Mouse (Mus musculus): ENCODE results near the gene Vrk1. TPM values are rescaled to one million over a fixed set of nuclear protein-coding genes. Genes with fewer than 3 reads are reported as not detected.
A peak's percentile ranks its signal among the peaks of the same experiment; 100 is the strongest.

The Vrk1 gene
- total RNA-seq, 4 experiments from 2014 or later, result 6.9 to 9.5 (median 8.2) TPM

DNA sequence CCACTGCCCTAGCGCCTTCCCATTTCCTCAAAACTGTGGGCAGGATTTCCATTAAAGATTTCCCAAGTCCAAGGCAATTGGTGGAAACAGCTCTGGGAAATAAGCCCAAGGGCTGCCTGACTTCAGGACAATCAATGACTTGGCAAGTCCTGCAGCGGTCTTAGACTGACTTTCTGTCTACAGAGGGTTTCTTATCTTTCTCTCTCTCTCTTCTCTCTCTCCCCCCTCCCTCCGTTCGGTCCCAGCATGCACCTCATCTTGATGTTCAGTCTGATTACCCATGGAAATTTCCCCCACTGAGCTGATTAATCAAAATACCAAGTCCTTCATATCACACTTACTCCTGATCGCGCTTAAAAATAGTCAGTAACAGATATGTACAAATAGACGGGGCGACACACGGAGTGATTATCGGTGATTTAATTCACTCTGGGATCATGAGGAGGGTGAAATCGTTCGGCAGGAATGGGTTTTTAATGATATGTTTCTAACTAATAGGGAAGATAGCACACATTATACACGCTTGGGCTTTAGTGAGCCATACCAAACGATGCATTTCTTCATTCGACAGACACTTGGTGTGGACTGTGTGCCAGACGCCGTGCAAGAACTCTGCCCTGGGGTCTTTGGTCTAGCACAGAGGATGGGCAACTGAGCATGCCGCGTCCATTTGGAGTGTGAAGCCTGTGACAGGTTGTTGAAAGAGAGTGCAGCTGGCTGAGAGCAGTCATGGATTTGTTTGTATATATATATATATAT, 12.8 kb upstream of the Vrk1 start:
- DNase-seq (ENCODE audit: low spot score), result no peak

DNA sequence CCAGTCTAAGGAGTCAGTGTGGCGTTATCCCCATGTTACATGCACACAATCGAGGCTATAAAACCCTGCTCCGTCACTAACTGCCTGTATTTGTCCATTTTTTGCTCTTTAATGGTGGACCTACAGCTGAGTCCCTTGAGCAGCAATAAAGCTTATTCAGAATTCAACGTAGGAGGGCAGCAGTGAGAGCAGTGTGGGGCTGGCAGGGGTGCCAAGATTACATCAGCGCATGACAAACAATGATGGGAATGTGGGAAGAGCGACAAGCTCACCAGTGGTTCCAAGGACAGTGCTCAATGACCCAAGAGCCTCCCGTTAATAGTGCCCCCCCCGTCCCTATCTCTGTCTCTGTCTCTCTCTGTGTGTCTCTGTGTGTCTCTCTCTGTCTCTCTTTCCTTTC, 8.3 kb upstream of the Vrk1 start:
- DNase-seq (ENCODE audit: low spot score), result no peak

DNA sequence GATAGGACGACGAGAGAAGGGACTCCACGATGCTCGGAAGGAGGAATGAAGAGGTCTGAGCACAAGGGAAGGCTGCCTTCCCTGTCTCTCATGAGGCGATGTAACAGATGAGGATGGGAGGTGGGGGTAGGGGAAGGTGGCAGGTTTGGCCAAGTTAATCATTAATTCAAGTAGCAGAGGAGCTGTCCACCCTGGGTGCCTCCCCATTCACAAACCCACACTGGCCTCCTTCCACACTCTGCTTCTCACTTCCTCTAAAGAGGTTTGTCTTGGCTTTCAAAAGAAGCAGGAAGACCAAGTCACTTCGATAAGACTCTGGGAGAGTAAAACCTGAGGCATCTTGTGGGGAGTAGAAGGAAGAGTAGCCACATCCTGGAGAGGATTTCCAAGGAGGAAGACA, 5.3 kb upstream of the Vrk1 start:
- no peak for DNase-seq (ENCODE audit: low spot score)

DNA sequence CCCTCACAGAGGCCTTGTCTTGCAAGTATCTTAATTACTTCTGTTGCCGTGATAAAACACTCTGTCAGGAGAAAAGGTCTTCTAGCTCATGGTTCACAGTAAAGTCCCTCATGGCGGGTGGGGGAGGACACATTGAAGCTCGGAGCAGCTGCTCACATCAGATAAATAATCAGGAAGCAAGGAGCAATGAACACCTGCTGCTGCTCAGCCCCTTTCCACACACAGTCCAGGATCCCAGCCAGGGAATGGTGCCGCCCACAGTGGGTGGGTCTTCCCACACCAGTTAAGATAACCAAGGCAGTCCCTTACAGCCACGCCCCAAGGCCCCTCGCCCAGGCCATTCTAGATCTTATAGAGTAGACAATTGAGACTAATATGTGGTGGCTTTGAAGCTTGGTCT, 3.8 kb upstream of the Vrk1 start:
- no peak for DNase-seq (ENCODE audit: low spot score)

DNA sequence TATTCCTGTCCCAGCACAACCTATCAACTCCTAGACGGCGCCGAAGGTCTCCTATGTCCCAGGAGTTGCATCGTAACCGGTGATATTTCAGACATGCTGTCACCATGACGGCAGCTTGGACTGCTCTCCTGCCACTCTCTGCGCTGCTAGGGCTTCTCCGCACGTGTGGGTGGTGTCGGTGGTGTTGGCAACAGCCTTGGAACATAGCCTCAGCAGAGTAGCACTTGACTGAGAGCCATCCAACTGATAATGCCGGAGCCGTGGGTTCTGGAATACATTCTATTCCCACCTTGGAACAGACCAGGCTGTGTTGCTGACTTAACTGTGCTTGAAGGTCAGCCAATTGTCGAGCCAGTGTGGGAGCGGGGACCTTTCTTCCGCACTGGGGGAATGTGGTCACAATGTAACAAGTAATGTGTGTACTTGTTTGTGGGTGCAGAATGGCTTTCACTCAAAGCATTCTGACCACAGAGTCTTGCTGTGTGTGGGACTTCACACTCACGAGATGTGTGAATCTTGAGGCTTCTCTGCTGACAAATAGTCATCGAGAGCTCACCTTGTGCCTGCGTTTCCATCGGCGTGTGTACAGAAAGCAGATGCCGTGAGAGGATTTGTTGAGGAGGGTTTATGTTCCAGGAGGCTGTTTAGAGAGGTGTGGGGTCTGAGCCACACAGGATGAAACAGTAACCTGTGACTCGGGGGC, 1.5 kb upstream of the Vrk1 start:
- peak; percentile 64 for DNase-seq (ENCODE audit: low spot score)

DNA sequence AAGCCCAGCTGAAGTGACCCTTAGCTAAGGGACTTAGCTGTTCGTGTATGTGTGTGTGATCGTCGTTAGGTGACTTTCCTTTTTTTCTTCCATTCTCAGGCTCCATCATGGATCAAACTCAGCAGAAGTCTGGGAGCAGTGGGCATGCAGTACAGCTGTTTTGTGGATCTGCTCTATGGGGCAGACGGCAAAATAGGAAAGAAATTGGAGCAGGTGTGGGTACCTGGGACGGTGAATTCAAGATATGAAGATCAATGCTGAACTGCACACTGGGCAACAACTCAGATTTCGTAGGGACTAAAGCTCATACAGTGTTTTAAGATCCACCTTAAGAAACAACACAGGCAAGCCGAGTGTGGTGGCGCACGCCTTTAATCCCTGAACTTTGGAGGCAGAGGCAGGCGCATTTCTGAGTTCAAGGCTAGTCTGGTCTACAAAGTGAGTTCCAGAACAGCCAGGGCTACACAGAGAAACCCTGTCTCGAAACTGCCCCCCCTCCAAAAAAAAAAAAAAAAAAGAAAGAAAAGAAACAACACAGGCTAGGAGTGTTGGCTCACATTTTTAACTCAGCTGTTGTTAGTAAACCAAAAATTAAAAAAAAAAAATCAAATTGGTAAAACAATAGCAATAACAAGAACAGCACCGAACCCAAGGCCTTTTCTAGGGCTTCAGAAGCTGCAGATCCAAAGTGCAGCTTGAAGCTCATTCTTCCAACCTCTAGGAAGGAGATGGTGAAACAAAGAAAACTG, 732 bp upstream of the Vrk1 start:
- no peak for DNase-seq (ENCODE audit: low spot score)

DNA sequence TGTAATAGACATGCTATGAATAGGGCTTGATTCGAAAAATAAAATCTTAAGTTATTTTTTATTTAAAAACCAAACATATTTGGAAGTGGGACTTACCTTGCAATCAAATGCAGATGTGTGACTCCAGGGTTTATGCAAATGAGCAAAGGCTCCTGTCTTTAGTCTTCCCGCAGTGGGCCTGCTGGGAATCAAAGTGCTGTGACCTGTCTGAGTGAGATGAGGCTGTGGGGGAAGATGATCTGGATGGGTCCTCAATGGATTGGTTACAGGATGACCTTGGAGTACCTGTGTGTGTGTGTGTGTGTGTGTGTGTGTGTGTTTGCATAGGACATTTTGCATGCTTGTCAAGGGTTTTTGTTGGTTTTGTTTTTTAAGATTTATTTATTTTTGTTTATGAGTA, 2.1 kb downstream of the Vrk1 start:
- DNase-seq (ENCODE audit: low spot score), result no peak

DNA sequence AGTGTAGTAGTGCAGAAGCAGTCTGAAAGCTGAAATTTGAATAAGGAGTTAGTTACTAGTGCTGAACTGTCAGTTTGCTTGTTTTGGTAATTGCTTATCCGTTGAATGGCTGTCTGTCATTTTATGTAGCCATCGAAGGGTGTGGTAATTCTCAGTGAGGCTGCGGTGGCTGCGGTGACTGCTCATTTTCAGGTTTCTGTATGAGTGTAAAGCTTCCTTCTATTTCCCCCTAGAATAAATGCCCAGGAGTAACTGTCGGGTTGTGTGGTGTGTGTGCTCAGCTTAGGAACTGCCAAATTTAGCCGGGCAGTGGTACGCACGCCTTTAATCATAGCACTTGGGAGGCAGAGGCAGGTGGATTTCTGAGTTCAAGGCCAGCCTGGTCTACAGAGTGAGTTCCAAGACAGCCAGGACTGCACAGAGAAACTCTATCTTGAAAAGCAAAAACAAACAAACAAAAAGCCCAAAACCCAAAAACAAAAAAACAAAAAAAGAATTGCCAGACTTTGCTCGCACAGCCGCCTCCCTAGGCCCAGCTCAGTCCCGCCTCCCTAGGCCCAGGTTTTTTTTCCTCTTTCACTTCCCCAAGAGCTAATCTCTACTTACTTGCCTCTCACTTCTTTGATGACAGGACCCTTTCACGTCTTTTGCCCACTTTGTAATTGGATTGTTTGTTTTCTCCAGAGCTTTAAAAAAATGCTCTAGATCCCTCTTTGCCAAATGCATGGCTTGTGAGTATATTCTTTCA, 6.4 kb downstream of the Vrk1 start:
- DNase-seq (ENCODE audit: low spot score), result no peak

DNA sequence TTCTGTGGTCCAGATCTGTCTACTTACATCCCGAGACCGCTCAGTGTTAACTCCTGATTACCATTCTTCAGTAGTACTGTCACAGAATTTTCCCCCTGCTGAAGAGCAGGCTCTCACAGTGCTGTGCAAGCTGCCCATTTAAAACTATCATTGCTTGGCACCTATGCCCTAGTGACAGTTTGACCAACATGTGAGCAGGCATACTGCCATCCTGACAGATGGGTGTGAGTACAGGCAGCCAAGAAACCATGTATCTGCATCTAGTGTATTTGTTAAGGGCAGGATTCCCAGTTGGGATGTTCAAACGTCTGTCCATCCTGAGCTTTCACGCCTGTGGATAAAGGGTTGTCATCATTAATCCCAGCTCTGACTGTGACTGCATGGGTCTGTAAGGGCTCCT, 10.0 kb downstream of the Vrk1 start:
- peak; percentile 24 for DNase-seq (ENCODE audit: low spot score)

DNA sequence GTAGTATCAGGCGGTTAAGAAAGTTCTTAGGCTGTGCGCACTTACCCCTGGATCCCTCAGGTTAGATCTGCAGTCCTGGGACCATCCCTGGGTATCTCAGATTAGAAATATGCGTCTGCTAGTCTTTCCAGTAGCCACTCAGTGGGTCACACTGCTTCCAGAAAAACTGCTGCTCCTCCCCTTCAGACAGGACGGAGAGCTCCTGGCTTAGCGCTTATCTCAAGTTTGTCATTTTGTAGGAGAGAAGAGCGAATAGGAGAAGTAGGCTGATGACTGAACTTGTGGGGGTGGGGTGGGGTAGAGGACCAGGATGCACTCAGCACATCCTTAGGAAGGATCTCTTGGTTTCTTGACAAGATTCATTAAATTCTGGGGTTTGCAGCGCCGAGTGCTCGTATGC, 13.6 kb downstream of the Vrk1 start:
- DNase-seq (ENCODE audit: low spot score), result no peak

DNA sequence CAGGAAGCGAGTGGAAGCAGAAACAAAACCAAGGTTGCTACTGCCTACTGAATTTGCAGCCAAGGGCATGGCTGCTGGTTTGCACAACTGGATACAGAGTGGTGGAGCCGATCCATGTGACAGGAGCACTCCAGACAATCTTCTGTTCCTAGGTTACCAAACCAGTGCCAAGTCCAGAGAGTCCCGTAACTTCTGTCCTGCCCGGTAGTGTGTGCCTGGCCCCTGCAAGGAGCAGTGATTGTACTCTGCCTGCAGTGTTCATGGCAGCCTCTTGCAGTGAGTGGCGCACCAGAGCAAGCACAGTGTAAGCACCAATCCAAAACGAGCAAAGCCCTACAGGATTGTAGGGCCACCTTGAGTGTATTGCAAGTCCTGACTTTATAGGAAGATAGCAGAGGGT, 15.4 kb downstream of the Vrk1 start:
- no peak for DNase-seq (ENCODE audit: low spot score)

DNA sequence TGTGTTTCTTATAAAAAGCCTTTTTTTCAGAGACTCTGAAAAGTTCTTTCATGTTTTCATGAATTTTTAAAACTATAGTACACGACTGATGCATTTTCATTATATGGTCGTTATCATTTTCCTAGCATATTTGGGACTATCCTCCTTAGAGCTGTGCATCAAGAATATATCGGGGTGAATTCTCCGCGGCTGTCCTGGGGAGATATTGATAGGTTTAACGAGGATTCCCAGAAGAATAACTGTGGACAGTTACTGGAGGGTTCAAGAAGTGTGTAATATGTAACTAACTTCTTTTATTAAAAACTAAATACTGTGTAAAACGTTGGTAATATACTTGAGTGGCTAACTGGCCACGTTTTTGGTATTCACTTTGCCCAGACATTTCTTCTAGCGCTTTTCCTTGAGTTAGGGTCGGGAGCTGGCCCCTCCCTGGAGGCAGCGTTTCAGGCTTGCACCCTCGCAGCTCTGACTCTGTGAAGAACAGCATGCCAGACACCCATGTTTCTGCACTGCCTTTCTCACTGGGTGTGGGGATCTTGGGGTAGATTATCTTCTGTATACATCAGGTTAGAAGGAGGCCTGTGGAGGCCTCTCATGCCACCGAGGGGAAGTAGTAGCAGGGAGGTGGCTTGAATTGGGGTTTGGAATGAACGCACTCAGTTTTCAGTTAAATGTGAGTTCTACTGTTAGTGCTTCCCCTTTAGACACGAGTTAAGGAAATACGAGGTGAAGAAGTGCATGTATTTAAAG, 16.5 kb downstream of the Vrk1 start:
- no peak for DNase-seq (ENCODE audit: low spot score)

DNA sequence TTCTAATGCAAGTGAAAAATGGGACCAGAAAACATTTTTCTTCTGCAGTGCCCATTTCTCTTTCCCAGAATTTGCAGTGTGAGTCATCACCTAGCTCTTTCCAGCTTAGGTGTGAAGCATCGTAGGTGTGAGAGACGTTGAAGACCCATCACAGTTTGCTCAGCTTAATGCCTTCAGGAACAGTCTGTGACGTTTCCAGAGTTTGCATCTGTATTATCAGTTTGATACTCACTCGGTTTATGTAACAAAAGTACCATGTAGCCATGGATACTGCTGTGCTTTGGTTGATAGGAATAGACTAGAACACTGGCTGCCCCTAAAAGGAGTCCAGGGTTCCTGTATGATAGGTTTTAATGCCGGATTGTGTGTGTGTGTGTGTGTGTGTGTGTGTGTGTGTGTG, 17.3 kb downstream of the Vrk1 start:
- DNase-seq (ENCODE audit: low spot score), result no peak

DNA sequence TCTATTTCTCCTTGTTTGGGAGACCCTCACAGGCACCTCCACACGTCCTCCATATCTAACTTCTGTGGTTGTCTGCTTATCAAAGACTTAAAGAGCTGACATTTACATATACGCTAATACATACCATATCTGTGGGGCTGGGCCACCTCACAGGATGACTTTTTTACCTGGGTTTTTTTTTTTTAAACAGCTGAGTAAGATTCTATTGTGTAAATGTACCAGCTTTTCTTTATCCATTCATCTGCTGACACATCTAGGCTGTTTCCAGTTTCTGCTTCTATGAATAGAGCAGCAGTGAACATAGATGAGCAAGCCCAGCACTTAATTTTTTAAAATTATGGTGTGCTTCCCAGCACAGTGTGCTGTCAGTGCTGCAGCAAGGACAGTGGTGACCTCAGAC, 19.6 kb downstream of the Vrk1 start:
- DNase-seq (ENCODE audit: low spot score), result no peak

DNA sequence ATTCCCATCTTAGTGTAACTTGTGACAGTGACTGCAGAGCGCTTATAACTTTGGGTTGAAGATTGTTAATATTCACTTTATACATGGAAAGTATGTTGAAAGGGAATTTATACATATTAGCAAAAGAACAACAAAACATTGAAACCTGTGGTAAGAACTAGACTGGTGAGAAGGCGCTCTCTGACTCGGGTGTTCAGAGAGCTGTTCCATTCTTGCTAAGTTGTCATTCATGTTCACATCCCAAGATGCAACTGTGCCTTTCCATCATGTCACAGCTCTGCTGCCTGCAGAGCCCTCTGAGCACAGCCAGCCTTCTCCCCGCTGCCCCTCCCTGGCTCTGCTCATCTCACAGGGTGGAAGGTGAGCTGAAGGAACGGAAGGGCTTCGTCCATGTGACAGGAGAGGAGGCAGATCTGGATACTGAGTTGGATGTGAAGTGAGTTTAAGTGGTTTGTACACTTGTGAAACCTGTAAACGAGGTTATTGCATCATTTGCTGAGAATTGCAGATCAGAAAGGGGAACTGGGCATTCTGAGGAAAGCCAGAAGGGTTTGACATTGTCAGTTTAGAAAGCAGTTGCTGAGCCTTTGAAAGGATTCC, 20.2 kb downstream of the Vrk1 start:
- DNase-seq (ENCODE audit: low spot score), result peak; percentile 19

DNA sequence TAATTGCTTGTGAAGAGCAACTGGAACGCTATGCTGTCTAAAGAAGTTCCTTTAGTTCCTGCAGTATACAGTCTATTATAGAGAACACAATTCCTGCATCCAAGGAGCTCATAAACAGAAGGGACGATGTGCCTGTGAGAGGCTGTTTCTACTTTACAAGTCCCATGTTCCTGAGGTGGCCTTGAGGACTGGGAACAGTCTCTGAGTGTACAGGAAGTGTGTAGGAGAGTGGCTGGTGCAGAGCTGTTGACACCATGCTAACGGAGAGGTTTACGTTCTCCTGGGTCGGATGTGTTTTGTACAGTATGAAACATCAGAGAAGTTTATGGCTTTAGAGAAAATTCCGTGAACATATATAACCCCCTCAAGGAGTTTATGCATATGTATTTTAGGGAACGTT, 20.8 kb downstream of the Vrk1 start:
- no peak for DNase-seq (ENCODE audit: low spot score)

DNA sequence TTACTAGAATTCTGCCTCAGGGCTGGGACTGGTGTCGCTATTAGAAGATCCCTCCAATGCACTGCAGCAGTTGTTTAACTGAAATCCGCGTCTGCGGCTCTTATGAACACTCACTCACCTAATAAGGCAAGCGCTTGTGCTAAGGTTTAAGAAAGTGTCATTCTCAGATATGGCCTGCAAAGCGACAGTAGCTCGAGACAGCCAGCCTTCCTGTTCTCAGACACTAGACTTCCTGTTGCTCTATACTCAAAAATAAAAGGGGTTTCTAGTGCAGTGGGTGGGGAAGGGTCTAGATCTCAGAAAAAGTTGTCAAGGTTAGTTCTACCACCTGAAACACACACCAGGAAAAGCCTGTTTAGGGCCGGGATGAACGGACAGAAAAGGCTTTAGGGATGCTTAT, 21.9 kb downstream of the Vrk1 start:
- no peak for DNase-seq (ENCODE audit: low spot score)

DNA sequence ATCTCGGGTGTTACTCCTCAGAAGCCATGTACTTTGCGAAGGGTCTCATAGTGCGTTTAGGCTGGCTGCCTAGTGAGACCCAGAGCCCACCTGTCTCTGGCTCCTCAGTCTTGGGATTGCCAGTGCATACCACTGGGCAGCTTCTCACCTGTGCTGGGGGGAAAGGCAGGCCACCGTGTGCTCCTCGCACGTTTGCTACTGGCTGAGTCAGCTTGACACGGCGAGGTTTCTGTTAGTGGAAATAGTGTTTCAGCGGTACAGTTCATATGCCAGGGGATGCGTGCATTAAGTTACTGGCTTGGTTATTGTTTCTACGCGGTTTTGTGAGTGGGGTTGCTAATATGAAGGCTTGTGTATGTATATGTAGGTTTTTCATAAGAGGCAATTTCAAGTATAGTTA, 22.3 kb downstream of the Vrk1 start:
- DNase-seq (ENCODE audit: low spot score), result no peak

DNA sequence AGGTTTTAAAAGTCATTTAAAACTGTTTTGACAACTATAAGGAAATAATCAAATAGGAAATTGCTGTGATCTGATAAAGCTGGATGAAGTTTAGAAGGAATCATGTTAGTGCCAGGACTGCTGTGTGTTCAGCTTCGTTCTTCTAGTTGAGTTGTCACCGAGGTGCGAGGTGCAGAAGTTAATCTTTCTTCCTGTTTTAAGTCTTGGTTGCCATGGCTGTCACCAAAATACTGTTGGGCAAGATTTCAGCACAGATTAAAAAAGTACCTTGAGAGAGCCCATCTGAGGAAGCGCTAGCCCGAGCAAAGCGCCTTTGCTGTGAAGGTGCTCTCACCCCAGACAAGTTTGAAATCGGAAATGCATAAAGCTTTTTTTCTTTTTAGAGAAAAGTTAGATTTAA, 24.2 kb downstream of the Vrk1 start:
- no peak for DNase-seq (ENCODE audit: low spot score)

DNA sequence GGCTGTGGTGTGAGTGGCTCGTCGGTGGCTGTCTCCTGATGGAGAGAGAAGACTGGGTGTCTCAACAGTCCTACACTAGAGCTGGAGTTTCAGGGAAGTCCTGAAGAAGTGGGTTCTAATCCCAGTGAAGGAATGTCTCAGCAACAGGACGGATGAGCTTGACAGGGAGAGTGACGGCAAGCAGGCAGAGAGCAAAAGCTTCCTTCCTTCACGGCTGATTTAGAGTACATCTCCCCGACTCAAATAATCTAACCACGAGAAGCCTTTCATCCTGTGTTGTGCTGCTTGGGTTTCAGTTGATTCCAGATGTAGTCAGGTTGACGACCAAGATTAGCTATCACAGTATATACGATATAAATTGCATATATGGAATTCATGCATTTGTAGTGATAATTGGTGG, 24.7 kb downstream of the Vrk1 start:
- no peak for DNase-seq (ENCODE audit: low spot score)

DNA sequence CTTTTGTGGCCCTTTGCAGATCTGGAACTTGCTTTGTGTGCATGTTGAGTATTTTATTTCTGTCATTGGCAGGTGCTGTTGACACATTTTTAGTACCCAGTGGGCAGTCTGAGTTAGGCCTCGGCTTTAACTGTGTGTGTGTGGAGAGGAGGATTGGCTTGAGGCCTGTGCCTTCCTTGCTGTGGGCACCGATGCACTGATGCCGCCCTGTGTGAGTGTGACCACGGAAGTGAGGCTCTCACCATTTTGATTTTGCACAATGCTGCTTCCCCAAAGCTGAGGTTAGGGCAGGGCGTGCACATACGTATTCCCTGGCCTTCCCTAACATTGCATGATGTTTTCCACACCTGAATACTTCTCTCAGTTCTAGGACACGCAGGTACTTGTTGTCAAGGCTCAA, 30.2 kb downstream of the Vrk1 start:
- DNase-seq (ENCODE audit: low spot score), result no peak

Data from heart, adult 8-10 months (tissue).